ENCODE assay signal across 18 mouse cellular contexts in genomic region chr2:43469161-43469560, GRCm38 (mm10).
A peak's percentile ranks its signal among the peaks of the same experiment; 100 is the strongest.
DNase-seq lines count a peak whose midpoint lies in the region; TF ChIP-seq lines count a peak whose summit lies in the region.
"Had no signal": no experiment of that assay in that cellular context is flagged by ENCODE, and none has a peak within 500 bp of the region (broad histone marks: within the 10 kb centered on the region; RNA-seq: fewer than 3 reads in every experiment).

No protein-coding gene starts in this region.

- no peaks in the 10 kb centered on the region for H3K27me3 ChIP-seq in liver, adult 2 months (ENCODE audit: control insufficient read depth, insufficient read depth, low read length)
- H3K27me3 ChIP-seq: CH12.LX, Patski had no signal

- no peak overlapping the region; the same call in 1 of the 2 replicates for H3K27ac ChIP-seq in liver, adult 2 months (replicated peaks; ENCODE audit: insufficient read depth, low read depth, low read length)

- H3K36me3 ChIP-seq in liver, adult 2 months (ENCODE audit: control insufficient read depth, insufficient read depth, low read length): no peaks in the 10 kb centered on the region
- H3K36me3 ChIP-seq: G1E had no signal

- no peak overlapping the region for H3K4me3 ChIP-seq in liver, adult 2 months (ENCODE audit: insufficient read depth, low read depth, low read length)

- DNase-seq in adrenal gland, adult 8-10 months: peak; percentile 0
- no peak for DNase-seq in adrenal gland, adult 18-20 months (ENCODE audit: low spot score in 2 of 2)
- peak; percentile 99 for DNase-seq in liver, adult 2 months (ENCODE audit: extremely low read depth, low read depth, low spot score)
- no peak for DNase-seq in liver
- DNase-seq: adrenal gland, adult 2 months; adrenal gland, postnatal 10 days; adrenal gland, postnatal 14 days; adrenal gland, postnatal 25 days; adrenal gland, postnatal 36 days; B cell, adult 2 months; cerebellum, adult 11 months; cerebellum, adult 11-12 months; cerebellum, adult 18-20 months; cerebellum, adult 2 months; cerebellum, adult 8-10 months had no signal

- TF ChIP-seq CTCF in liver, adult 2 months (IDR thresholded peaks at IDR 0.05; ENCODE audit: low read depth, low read length): no peak

- H3K9ac ChIP-seq in liver, adult 2 months (ENCODE audit: low read depth, low read length): no peak overlapping the region

- H3K79me2 ChIP-seq in liver, adult 2 months (ENCODE audit: control insufficient read depth, insufficient read depth, low read length): no peaks in the 10 kb centered on the region

- TF ChIP-seq POLR2A in liver, adult 2 months (IDR thresholded peaks at IDR 0.05; ENCODE audit: extremely low read depth, insufficient read depth, low read length): no peak

- 17% methylated on average over 3 of the region's 3 CpGs for WGBS in liver, adult 2 months

- peaks cover 8% of the 10 kb centered on the region; the same call in 1 of the 2 replicates for H3K4me1 ChIP-seq in liver, adult 2 months (ENCODE audit: control insufficient read depth, insufficient read depth, low read length)

Comparison
In these comparisons a context has a peak if more than half of its experiments do, and no peak if none do; other contexts are left out.
1. DNase-seq: peak in adrenal gland, adult 8-10 months (single experiment) and liver, adult 2 months (single experiment); none in adrenal gland, adult 18-20 months (0 of 2) and liver (single experiment).